Mouse (Mus musculus): Measurements from ENCODE around the gene Pvalb. TPM values are rescaled to one million over a fixed set of nuclear protein-coding genes. Genes with fewer than 3 reads are reported as not detected.

Pvalb gene
- polyA plus RNA-seq, 1 experiment from 2014 or later = not detected

- H3K9ac ChIP-seq (replicated peaks) = no peak overlapping the region
- H3K27ac ChIP-seq (ENCODE audit: low read depth) = no peak overlapping the region
- H3K4me1 ChIP-seq (ENCODE audit: insufficient read depth) = no peaks in the 10 kb centered on the region
- no peak overlapping the region for H3K4me3 ChIP-seq (ENCODE audit: low read depth, low read length)
- WGBS (ENCODE audit: insufficient replicate concordance) = 67% methylated on average over 4 of the region's 4 CpGs
- H3K36me3 ChIP-seq (replicated peaks; ENCODE audit: insufficient read depth, low read length) = no peaks in the 10 kb centered on the region
- no peaks in the 10 kb centered on the region for H3K27me3 ChIP-seq (ENCODE audit: insufficient read depth, low read length)
- DNase-seq = no peak
- TF ChIP-seq CTCF (IDR thresholded peaks at IDR 0.05; ENCODE audit: low read depth) = no peak
- TF ChIP-seq EP300 (IDR thresholded peaks at IDR 0.05; ENCODE audit: low read depth) = no peak
- H3K4me2 ChIP-seq (ENCODE audit: low read depth, low read length) = no peak overlapping the region
- no peak for ATAC-seq
- H3K9me3 ChIP-seq (ENCODE audit: low read length) = no peaks in the 10 kb centered on the region
Observed at GRCm38 (mm10) chr15:78157824-78158223, 48.4 kb downstream of the Pvalb start.

- no peak overlapping the region for H3K27ac ChIP-seq (ENCODE audit: low read depth)
- H3K4me1 ChIP-seq (ENCODE audit: insufficient read depth) = no peaks in the 10 kb centered on the region
- H3K27me3 ChIP-seq (ENCODE audit: insufficient read depth, low read length) = no peaks in the 10 kb centered on the region
- H3K4me3 ChIP-seq (ENCODE audit: low read depth, low read length) = no peak overlapping the region
- ATAC-seq (no peak), DNase-seq (no peak)
- H3K9me3 ChIP-seq (ENCODE audit: low read length) = no peaks in the 10 kb centered on the region
- H3K36me3 ChIP-seq (replicated peaks; ENCODE audit: insufficient read depth, low read length) = no peaks in the 10 kb centered on the region
- H3K9ac ChIP-seq (replicated peaks) = no peak overlapping the region
- TF ChIP-seq EP300 (IDR thresholded peaks at IDR 0.05; ENCODE audit: low read depth) (no peak), CTCF (IDR thresholded peaks at IDR 0.05; ENCODE audit: low read depth) (no peak)
- 74% methylated on average over 8 of the region's 8 CpGs for WGBS (ENCODE audit: insufficient replicate concordance)
- H3K4me2 ChIP-seq (ENCODE audit: low read depth, low read length) = no peak overlapping the region
Observed at GRCm38 (mm10) chr15:78157330-78157729, 48.9 kb downstream of the Pvalb start.

- Histone ChIP-seq H3K9ac (replicated peaks) (no peak overlapping the region), H3K4me2 (ENCODE audit: low read depth, low read length) (no peak overlapping the region), H3K4me1 (ENCODE audit: insufficient read depth) (no peaks in the 10 kb centered on the region), H3K4me3 (ENCODE audit: low read depth, low read length) (no peak overlapping the region), H3K9me3 (ENCODE audit: low read length) (no peaks in the 10 kb centered on the region), H3K36me3 (replicated peaks; ENCODE audit: insufficient read depth, low read length) (no peaks in the 10 kb centered on the region), H3K27me3 (ENCODE audit: insufficient read depth, low read length) (no peaks in the 10 kb centered on the region), H3K27ac (ENCODE audit: low read depth) (no peak overlapping the region)
- 74% methylated on average over 6 of the region's 6 CpGs for WGBS (ENCODE audit: insufficient replicate concordance)
- no peak for ATAC-seq
- TF ChIP-seq EP300 (IDR thresholded peaks at IDR 0.05; ENCODE audit: low read depth) = no peak
- TF ChIP-seq CTCF (IDR thresholded peaks at IDR 0.05; ENCODE audit: low read depth) = no peak
- DNase-seq = no peak
Observed at GRCm38 (mm10) chr15:78155421-78155820, 50.8 kb downstream of the Pvalb start.

- Histone ChIP-seq H3K4me2 (ENCODE audit: low read depth, low read length) (no peak overlapping the region), H3K9ac (replicated peaks) (no peak overlapping the region), H3K4me1 (ENCODE audit: insufficient read depth) (no peaks in the 10 kb centered on the region), H3K4me3 (ENCODE audit: low read depth, low read length) (no peak overlapping the region), H3K36me3 (replicated peaks; ENCODE audit: insufficient read depth, low read length) (no peaks in the 10 kb centered on the region), H3K9me3 (ENCODE audit: low read length) (no peaks in the 10 kb centered on the region), H3K27ac (ENCODE audit: low read depth) (no peak overlapping the region), H3K27me3 (ENCODE audit: insufficient read depth, low read length) (no peaks in the 10 kb centered on the region)
- WGBS (ENCODE audit: insufficient replicate concordance) = 54% methylated on average over 11 of the region's 11 CpGs
- DNase-seq (no peak), ATAC-seq (no peak)
- TF ChIP-seq EP300 (IDR thresholded peaks at IDR 0.05; ENCODE audit: low read depth) (no peak), CTCF (IDR thresholded peaks at IDR 0.05; ENCODE audit: low read depth) (no peak)
Observed at GRCm38 (mm10) chr15:78153045-78153775, 53.0 kb downstream of the Pvalb start.

- Histone ChIP-seq H3K36me3 (replicated peaks; ENCODE audit: insufficient read depth, low read length) (no peaks in the 10 kb centered on the region), H3K4me2 (ENCODE audit: low read depth, low read length) (no peak overlapping the region), H3K4me3 (ENCODE audit: low read depth, low read length) (no peak overlapping the region), H3K27ac (ENCODE audit: low read depth) (no peak overlapping the region), H3K27me3 (ENCODE audit: insufficient read depth, low read length) (no peaks in the 10 kb centered on the region), H3K4me1 (ENCODE audit: insufficient read depth) (no peaks in the 10 kb centered on the region), H3K9me3 (ENCODE audit: low read length) (no peaks in the 10 kb centered on the region), H3K9ac (replicated peaks) (no peak overlapping the region)
- TF ChIP-seq EP300 (IDR thresholded peaks at IDR 0.05; ENCODE audit: low read depth) (no peak), CTCF (IDR thresholded peaks at IDR 0.05; ENCODE audit: low read depth) (no peak)
- ATAC-seq = no peak
- WGBS (ENCODE audit: insufficient replicate concordance) = 55% methylated on average over 7 of the region's 7 CpGs
- no peak for DNase-seq
Observed at GRCm38 (mm10) chr15:78148565-78148964, 57.6 kb downstream of the Pvalb start.

Other genes starting within 250 kb of the Pvalb start
- 0.56 and 0.71 TPM in 2 replicates for gene Foxred2, start 249.7 kb downstream of the Pvalb start, polyA plus RNA-seq (2015; fragmentation: Nextera tagmentation; extraction: Ambion mirVana)
- 61.2 and 68.4 TPM in 2 replicates for gene Eif3d, start 235.6 kb downstream of the Pvalb start, polyA plus RNA-seq (2015; fragmentation: Nextera tagmentation; extraction: Ambion mirVana)
- gene Cacng2, start 86.4 kb downstream of the Pvalb start, polyA plus RNA-seq (2015; fragmentation: Nextera tagmentation; extraction: Ambion mirVana) = not detected in 2 replicates
- 24.4 and 25.3 TPM in 2 replicates for gene Ift27, start 32.3 kb downstream of the Pvalb start, polyA plus RNA-seq (2015; fragmentation: Nextera tagmentation; extraction: Ambion mirVana)
- 55.5 and 56.7 TPM in 2 replicates for gene Ncf4, start 38.4 kb upstream of the Pvalb start, polyA plus RNA-seq (2015; fragmentation: Nextera tagmentation; extraction: Ambion mirVana)
- gene Csf2rb2, start 99.3 kb upstream of the Pvalb start, polyA plus RNA-seq (2015; fragmentation: Nextera tagmentation; extraction: Ambion mirVana) = 2.2 and 2.6 TPM in 2 replicates
- gene Csf2rb, start 119.4 kb upstream of the Pvalb start, polyA plus RNA-seq (2015; fragmentation: Nextera tagmentation; extraction: Ambion mirVana) = 8.9 and 9.6 TPM in 2 replicates
- not detected in 2 replicates for gene Tex33, start 189.5 kb upstream of the Pvalb start, polyA plus RNA-seq (2015; fragmentation: Nextera tagmentation; extraction: Ambion mirVana)
- 361 and 363 TPM in 2 replicates for gene Tst, start 199.5 kb upstream of the Pvalb start, polyA plus RNA-seq (2015; fragmentation: Nextera tagmentation; extraction: Ambion mirVana)
- gene Mpst, start 200.0 kb upstream of the Pvalb start, polyA plus RNA-seq (2015; fragmentation: Nextera tagmentation; extraction: Ambion mirVana) = 4.3 and 7.0 TPM in 2 replicates
- gene Kctd17, start 222.2 kb upstream of the Pvalb start, polyA plus RNA-seq (2015; fragmentation: Nextera tagmentation; extraction: Ambion mirVana) = 6.0 and 6.1 TPM in 2 replicates